Mouse (Mus musculus) bone marrow macrophage, adult 2 months (primary cell): ENCODE data around the gene C330021F23Rik.

Experiments used
- CTCF ChIP-seq: IDR thresholded peaks from 2 replicates; pipeline ENCODE4 v1.5.1; 2012; ENCODE audit warnings: low read depth, mild to moderate bottlenecking, low read length, moderate library complexity
- POLR2A ChIP-seq: IDR thresholded peaks from 2 replicates; pipeline ENCODE4 v1.6.1; 2012; ENCODE audit warnings: mild to moderate bottlenecking, low read depth, low read length, borderline replicate concordance

DNA sequence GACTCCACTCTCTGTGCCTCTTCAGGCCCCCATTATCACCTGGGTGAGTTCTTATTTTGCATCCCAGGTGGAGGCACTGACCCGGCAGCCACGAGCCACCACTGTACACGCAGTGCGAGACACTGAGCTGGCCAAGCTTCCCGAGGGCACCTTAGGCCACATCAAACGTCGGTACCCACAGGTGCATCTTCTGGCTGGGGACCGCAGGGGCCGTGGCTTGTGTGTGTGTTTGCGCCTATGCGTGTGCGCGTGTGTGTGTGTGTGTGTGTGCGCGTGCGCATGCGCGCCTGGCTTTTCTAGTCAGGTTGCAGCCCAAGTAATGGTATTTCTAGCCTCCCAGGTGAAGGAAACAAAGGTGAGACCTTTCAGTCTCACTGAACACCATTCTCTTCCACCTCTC lies 35.9 kb upstream of the C330021F23Rik start:
- TF ChIP-seq CTCF, result no peak
- no peak for TF ChIP-seq POLR2A
